Mouse (Mus musculus) splenic B cell, adult 2 months (primary cell): ENCODE measurements around the gene Tgm1.
A peak's percentile ranks its signal among the peaks of the same experiment; 100 is the strongest.
"Not testable (repeated sequence)": the region's sequence is repeated elsewhere in the genome, so short reads cannot be mapped to it uniquely, and the experiment has no call there.

Source experiments
- DNase-seq: peaks from one replicate; pipeline ENCODE4 v3.0.0-alpha.2; 2011; ENCODE audit warnings: low read depth, low spot score
- H3K27me3 ChIP-seq: 2 replicates; pipeline ENCODE4 v1.6.1; 2012; ENCODE audit warnings: mild to moderate bottlenecking, low read length, moderate library complexity, mixed read lengths; ENCODE audit not compliant: control insufficient read depth, poor library complexity, insufficient read depth, severe bottlenecking
- H3K36me3 ChIP-seq: 2 replicates; pipeline ENCODE4 v1.6.1; 2012; ENCODE audit warnings: mild to moderate bottlenecking, low read length, moderate library complexity, mixed read lengths; ENCODE audit not compliant: control insufficient read depth, poor library complexity, insufficient read depth, severe bottlenecking

Tgm1 gene

DNA sequence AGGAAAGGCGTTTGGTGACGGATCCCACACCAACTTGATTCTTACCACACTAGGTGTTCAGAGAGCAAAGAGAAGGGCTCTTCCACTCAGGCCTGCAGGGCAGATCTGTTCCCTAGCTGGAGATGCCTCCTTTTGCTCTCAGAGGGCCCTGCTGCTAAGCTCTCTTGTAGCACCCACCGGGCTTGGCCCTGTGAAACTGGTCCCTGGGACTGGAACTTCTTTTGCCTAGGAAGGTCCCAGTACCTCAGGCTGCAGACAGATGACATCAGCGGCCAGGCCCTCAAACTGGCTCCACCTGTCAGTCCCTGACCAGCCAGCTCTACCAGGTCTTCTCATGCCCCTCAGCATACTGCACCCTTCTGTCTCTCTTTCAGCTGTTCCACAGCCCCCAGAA, at the start of gene Tgm1:
Gene Tgm1 (minus strand): TSS at position 198 of the 394 bp plus-strand sequence.
- DNase-seq = no peak
- no peaks in the 10 kb centered on the region; the same call in 1 of the 2 replicates for H3K27me3 ChIP-seq
- peaks cover 14% of the 10 kb centered on the region for H3K36me3 ChIP-seq

DNA sequence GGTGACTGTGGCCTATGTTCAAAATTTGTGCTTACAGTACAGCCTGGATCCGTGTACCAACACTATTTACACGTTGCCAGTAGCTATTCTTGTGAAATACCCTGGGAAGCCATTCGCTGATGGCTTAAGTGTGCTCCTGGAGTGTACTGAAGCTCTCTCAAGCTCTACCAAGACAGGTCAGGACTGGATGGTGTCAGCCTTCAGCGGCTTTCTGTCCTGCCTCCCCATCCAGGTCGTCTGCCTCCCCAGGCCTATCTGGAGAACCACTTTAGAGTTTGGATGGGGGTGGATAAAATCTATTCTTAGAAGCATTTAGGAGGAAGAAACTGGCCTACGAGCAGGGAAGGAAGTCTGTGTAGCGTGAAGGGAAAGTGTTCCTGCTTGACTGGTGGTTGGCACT, 49.4 kb upstream of the Tgm1 start:
- no peaks in the 10 kb centered on the region for H3K27me3 ChIP-seq

DNA sequence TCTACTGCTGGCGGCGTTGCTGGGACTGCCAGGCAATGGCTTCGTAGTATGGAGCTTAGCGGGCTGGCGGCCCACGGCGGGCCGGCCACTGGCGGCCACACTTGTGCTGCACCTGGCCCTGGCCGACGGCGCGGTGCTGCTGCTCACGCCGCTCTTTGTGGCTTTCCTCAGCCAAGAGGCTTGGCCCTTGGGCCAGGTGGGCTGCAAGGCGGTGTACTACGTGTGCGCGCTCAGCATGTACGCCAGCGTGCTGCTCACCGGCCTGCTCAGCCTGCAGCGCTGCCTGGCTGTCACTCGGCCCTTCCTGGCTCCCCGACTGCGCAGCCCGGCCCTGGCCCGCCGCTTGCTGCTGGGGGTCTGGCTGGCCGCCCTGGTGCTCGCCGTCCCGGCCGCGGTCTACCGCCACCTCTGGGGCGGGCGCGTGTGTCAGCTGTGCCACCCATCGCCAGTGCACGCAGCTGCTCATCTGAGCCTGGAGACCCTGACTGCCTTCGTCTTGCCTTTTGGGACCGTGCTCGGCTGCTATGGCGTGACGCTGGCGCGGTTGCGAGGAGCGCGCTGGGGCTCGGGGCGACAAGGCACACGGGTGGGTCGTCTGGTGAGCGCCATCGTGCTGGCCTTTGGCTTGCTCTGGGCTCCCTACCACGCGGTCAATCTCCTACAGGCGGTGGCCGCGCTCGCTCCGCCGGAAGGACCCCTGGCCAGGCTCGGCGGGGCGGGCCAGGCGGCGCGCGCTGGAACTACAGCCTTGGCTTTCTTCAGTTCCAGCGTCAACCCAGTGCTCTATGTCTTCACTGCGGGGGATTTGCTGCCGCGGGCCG, 48.5 kb upstream of the Tgm1 start:
- no peaks in the 10 kb centered on the region for H3K27me3 ChIP-seq
- DNase-seq = no peak
- H3K36me3 ChIP-seq = no peaks in the 10 kb centered on the region

More for the DNA sequence above, 49.4 kb upstream of the Tgm1 start:
- H3K36me3 ChIP-seq = no peaks in the 10 kb centered on the region
- no peak for DNase-seq

DNA sequence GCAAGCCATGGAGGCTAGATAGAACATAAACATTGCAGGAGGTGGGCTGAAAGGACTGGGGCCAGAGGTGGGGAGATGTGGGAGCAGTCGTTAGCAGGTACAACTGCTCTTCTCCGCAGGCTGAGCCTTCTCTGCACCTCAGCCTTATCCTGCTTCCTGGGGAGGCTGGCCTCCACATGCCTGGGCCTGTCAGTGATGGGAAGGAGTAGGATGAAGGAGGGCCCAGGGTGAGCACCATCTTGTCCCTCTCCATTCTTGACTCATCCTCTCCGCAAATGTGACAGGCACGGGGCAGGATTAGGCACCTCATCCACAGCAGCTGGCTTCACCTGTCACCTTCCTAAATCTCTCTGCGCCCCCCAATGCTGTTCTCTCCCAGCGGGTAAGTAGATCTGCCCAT, 47.4 kb upstream of the Tgm1 start, which contains the start of gene Ltb4r2:
Gene Ltb4r2 (plus strand): TSS at position 266 of the 400 bp plus-strand sequence.
- no peaks in the 10 kb centered on the region for H3K27me3 ChIP-seq
- DNase-seq = no peak
- no peaks in the 10 kb centered on the region for H3K36me3 ChIP-seq

DNA sequence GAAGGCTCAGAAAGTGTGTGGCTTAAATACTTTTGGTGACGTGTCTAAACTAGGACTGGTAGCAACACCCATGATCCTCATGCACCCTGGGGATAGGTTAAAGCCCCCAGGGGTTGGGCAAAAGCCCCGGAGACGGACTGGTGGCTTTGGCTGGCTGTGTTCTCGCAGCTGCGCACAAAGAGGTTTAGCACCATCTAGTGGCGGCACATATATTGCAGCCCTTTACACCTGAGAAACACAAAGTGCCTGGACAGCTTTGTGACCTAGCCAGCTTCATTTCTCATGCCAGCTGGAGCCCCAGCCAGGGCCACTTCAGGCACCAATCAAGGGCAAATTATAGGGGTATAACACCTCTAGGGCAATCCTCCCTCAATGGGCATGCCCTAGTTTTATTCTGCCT, 46.4 kb upstream of the Tgm1 start:
- not testable (repeated sequence) for H3K36me3 ChIP-seq, H3K27me3 ChIP-seq
- peak; percentile 88 for DNase-seq

- H3K27me3 ChIP-seq = no peaks in the 10 kb centered on the region
- DNase-seq = peak; percentile 51
- peaks cover 4% of the 10 kb centered on the region for H3K36me3 ChIP-seq
These were observed 44.6 kb upstream of the Tgm1 start, which contains the start of gene Cideb for GRCm38 (mm10) chr14:55758363-55758784. Cideb (minus strand) TSS chr14:55758458.

DNA sequence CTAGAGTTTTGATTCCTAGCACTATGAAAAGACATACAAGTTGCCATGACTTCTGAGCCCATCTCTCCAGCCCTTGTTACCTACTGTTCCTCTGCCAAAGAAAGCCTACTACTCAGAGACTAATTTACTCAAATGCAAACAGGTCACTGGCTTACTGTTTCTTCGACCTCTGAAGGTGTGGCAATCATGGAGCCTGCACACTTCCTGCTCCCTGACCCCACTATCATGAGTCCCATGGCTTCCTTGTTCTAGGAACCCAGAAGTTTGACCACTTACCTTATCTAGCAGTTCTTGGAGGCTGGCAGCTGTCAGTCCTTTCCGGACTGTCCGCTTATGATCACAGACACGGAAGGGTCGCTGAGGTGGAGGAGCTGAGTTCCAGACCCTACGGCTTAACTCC, 43.8 kb upstream of the Tgm1 start:
- Histone ChIP-seq H3K27me3 (no peaks in the 10 kb centered on the region), H3K36me3 (peaks cover 7% of the 10 kb centered on the region)
- no peak for DNase-seq

- Histone ChIP-seq H3K36me3 (peaks cover 13% of the 10 kb centered on the region), H3K27me3 (no peaks in the 10 kb centered on the region)
- DNase-seq = no peak
These were observed 33.5 kb upstream of the Tgm1 start for GRCm38 (mm10) chr14:55747051-55747847.

GRCm38 (mm10) chr14:55745861-55746237, 32.1 kb upstream of the Tgm1 start:
- no peak for DNase-seq
- no peaks in the 10 kb centered on the region for H3K27me3 ChIP-seq
- peaks cover 13% of the 10 kb centered on the region for H3K36me3 ChIP-seq

GRCm38 (mm10) chr14:55745180-55745860, 31.6 kb upstream of the Tgm1 start, which contains the start of the genes Dhrs1 and Nop9:
Dhrs1 (minus strand) TSS chr14:55745690.
Nop9 (plus strand) TSS chr14:55745693.
- Histone ChIP-seq H3K27me3 (no peaks in the 10 kb centered on the region), H3K36me3 (peaks cover 12% of the 10 kb centered on the region)
- peak; percentile 86 for DNase-seq

GRCm38 (mm10) chr14:55743711-55744110, 30.0 kb upstream of the Tgm1 start:
- H3K36me3 ChIP-seq = peaks cover 5% of the 10 kb centered on the region
- no peaks in the 10 kb centered on the region for H3K27me3 ChIP-seq
- DNase-seq = peak; percentile 95

DNA sequence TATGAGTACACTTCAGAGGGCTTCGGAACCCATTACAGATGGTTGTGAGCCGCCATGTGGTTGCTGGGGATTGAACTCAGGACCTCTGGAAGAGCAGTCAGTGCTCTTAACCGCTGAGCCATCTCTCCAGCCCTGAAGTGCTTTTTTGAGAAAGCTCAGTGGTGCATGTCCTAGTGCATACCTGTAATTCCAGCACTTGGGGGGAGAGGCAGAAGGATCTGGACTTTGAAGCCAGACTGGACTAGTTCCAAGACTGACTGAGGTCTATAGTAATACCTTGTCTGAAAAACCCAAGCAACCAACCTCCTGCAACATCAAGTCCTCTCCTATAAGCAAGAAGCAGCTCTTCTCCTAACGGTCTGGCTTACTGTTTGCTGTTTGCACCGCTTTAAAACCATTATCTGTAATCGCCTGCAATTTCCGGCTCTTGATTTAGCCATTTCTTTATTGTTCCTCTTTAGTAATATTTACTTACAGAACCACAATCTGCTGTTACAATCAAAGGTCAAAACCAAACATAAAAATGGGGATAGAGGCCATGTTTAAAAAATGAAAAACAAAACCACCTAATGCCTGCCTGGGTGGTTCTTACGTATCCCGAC, 23.5 kb upstream of the Tgm1 start:
- H3K27me3 ChIP-seq = no peaks in the 10 kb centered on the region
- H3K36me3 ChIP-seq = peaks cover 4% of the 10 kb centered on the region; the same call in 1 of the 2 replicates
- no peak for DNase-seq

DNA sequence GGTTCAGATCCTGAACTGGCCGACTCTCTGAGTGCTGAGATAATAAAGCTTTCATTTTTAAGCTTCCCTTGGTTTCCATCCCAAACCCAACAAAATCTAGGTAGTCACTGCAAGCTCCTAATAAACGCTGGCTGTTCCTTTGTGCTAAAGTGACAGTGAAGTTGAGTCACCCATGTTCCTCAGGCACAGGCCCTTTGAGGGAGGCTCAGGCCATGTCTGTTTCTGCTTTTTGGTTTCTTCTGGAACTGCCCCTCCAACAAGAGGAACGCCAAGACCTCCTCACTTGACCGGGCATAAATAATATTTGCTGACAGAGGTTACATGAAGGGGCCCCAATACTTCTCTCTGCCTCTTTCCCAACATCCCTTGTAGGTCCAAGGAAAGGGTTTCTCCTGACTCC, 22.0 kb upstream of the Tgm1 start:
- no peaks in the 10 kb centered on the region for H3K27me3 ChIP-seq
- H3K36me3 ChIP-seq = peaks cover 4% of the 10 kb centered on the region; the same call in 1 of the 2 replicates
- no peak for DNase-seq

- Histone ChIP-seq H3K36me3 (peaks cover 2% of the 10 kb centered on the region; the same call in 1 of the 2 replicates), H3K27me3 (no peaks in the 10 kb centered on the region)
- DNase-seq = no peak
These were observed 21.6 kb upstream of the Tgm1 start for GRCm38 (mm10) chr14:55735334-55735733.
